Mouse (Mus musculus) activated CD4-positive, CD25-positive, alpha-beta regulatory T cell, adult 4 months (primary cell): ENCODE measurements around the gene Lamc1. TPM values are rescaled to one million over a fixed set of nuclear protein-coding genes. Genes with fewer than 3 reads are reported as not detected.

Source experiments
- ATAC-seq: one replicate; pipeline ENCODE4 v1.8.0; 2017
- polyA plus RNA-seq, 2 experiments: library from polyadenylated mRNA; unstranded; fragments of 100-300 nt; shearing (Covaris generic); gene quantifications; one replicate each; pipeline ENCODE4 v1.2.1; 2017

Lamc1 gene
- polyA plus RNA-seq, 2 experiments from 2014 or later: 6.7 to 10.0 TPM

DNA sequence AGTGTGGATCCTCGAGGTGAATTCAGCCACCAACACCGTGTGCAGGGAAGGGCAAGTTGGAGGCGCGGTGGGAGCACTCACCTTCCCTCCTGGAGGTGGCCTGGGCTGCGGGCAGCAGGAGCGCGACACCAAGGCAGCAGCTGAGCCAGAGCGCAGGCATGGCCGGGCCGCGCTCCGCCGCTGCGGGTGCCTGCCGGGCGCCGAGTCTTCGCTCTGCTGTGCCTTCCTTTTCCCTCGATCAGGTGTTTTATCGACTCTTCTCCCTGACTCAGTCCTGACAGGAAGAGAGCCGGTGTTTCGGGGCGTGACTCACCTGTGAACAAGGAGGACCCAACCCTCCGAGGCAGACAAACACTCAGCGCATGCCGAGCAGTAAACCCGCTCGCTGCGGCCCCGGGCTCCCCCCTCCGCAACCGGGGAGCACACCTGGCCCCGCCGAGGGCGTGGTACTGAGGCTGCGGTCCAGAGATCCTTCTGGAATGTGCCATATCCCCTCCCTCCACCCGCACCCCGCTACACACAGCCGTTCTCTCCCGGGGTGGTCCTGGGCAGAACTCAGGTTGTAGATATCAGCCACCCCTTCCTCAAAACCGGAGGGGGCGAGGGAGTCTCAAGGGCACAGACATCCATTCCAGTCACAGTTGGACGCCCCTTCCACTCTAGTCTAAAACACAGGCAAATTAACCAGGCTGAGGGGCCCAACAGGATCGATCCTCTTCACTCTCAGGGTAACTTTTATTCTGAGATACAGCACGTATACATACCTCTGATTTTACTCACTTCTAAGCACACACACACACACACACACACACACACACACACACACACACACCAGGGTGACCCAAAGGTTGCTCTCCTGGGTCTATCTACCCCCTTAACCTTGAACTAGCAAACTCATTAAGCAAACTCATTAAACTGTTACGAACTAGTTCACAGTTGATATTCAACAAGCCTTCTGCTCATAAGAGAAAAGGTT lies 146.5 kb downstream of the Lamc1 start, which contains the start of gene Lamc2:
Gene Lamc2 (minus strand): TSS at position 620 of the 976 bp plus-strand sequence.
- no peak for ATAC-seq

- ATAC-seq: no peak
These were observed 151.8 kb downstream of the Lamc1 start for GRCm38 (mm10) chr1:153180586-153181289.

GRCm38 (mm10) chr1:153180160-153180559 lies 152.4 kb downstream of the Lamc1 start:
- no peak for ATAC-seq

- no peak for ATAC-seq
These were observed 157.8 kb downstream of the Lamc1 start for GRCm38 (mm10) chr1:153174801-153175200.

- ATAC-seq: no peak
These were observed 159.3 kb downstream of the Lamc1 start for GRCm38 (mm10) chr1:153173276-153173675.

GRCm38 (mm10) chr1:153172291-153172731 lies 160.3 kb downstream of the Lamc1 start:
- no peak for ATAC-seq

DNA sequence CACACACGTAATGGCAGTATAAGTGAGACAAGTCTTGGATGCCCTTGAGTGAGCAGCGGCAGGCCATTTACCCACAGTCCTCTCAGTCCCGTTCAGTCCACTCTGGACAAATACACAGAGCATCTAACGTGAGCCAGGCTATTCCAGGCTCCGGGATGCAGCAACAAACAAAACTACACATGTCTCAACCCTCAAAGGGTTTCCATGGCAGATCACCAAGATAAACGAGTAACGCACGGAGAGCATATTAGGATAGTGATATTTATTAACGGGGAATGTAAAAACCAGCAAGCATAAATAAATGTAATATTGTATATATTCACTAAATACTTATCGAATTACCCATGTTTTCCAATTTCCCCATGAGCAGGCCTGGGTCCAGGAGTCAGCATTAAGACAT lies 161.6 kb downstream of the Lamc1 start:
- ATAC-seq: no peak

Other genes with a start within 250 kb of the Lamc1 start
- gene Lamc2, start 146.3 kb downstream of the Lamc1 start, polyA plus RNA-seq: under 1 TPM; 0.51 to 0.53 TPM
- gene Shcbp1l, start 92.4 kb upstream of the Lamc1 start, polyA plus RNA-seq: under 1 TPM in 1 of 2 experiments, not detected in 1; 0.36 TPM
- gene Dhx9, start 154.9 kb upstream of the Lamc1 start, polyA plus RNA-seq: 10 to 100 TPM; 23.3 to 28.5 TPM
- not detected for gene Npl, start 217.3 kb upstream of the Lamc1 start, polyA plus RNA-seq